Mouse (Mus musculus): ENCODE data around the gene Tph2. TPM values are rescaled to one million over a fixed set of nuclear protein-coding genes. Genes with fewer than 3 reads are reported as not detected.
"Not testable (repeated sequence)": the region's sequence is repeated elsewhere in the genome, so short reads cannot be mapped to it uniquely, and the experiment has no call there.

The Tph2 gene
- polyA plus RNA-seq, 1 experiment from 2014 or later, result not detected

DNA sequence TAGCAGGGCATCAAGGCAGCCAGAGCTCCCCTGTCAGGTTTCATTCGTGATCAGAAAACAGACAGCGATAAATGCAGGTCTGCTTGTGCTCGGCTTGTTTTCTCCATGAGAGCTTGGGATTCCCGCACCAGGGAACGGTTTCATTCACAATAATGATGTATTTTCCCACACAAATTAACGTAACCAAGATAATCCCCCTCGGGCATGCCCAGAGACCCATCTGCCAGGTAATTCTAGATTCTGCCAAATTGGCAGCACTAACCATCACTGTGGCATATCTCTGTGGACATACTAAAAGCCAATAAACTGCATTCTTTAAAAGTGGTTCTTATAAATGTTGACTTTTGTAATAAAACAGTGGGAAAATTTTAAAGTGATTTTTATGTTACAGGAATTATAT is 6.4 kb upstream of the Tph2 start:
- ATAC-seq (ENCODE audit: low FRiP score, low TSS enrichment), result no peak
- H3K9me3 ChIP-seq (ENCODE audit: control insufficient read depth, low read length), result no peaks in the 10 kb centered on the region
- 86% methylated on average over 7 of the region's 7 CpGs for WGBS
- H3K4me3 ChIP-seq (ENCODE audit: low read length), result no peak overlapping the region
- no peak overlapping the region for H3K9ac ChIP-seq (ENCODE audit: low read depth, low read length)
- no peak overlapping the region for H3K4me2 ChIP-seq (replicated peaks; ENCODE audit: low read depth, low read length)
- no peaks in the 10 kb centered on the region for H3K27me3 ChIP-seq (ENCODE audit: control insufficient read depth, insufficient read depth, low read length)
- no peak overlapping the region for H3K27ac ChIP-seq (ENCODE audit: low read depth, low read length)
- H3K4me1 ChIP-seq (ENCODE audit: control insufficient read depth, insufficient read depth, low read length), result no peaks in the 10 kb centered on the region
- no peaks in the 10 kb centered on the region for H3K36me3 ChIP-seq (ENCODE audit: control insufficient read depth, insufficient read depth, low read length)

DNA sequence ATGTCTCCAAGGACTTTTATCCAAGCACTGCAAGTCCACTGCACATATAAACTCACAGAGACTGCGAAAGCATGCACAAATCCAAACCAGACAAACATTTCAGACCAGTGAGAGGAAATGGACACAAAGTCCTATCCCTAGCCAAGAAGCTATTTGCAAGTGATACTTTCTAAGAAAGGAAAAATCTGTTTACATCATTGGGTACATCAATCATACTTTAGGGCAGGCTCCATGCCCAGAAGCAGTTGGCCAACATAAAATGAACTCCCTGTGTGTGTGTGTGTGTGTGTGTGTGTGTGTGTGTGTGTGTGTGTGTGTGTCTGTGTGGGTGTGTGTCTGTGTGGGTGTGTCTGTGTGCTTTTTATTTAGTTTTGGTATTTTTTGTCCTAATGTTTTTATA is 2.6 kb upstream of the Tph2 start:
- Histone ChIP-seq H3K27ac (ENCODE audit: low read depth, low read length) (no peak overlapping the region), H3K9ac (ENCODE audit: low read depth, low read length) (no peak overlapping the region), H3K27me3 (ENCODE audit: control insufficient read depth, insufficient read depth, low read length) (no peaks in the 10 kb centered on the region), H3K4me2 (replicated peaks; ENCODE audit: low read depth, low read length) (no peak overlapping the region), H3K4me3 (ENCODE audit: low read length) (no peak overlapping the region), H3K4me1 (ENCODE audit: control insufficient read depth, insufficient read depth, low read length) (no peaks in the 10 kb centered on the region), H3K9me3 (ENCODE audit: control insufficient read depth, low read length) (no peaks in the 10 kb centered on the region), H3K36me3 (ENCODE audit: control insufficient read depth, insufficient read depth, low read length) (no peaks in the 10 kb centered on the region)
- ATAC-seq (ENCODE audit: low FRiP score, low TSS enrichment), result no peak
- WGBS, result 94% methylated on average over 1 of the region's 1 CpGs

DNA sequence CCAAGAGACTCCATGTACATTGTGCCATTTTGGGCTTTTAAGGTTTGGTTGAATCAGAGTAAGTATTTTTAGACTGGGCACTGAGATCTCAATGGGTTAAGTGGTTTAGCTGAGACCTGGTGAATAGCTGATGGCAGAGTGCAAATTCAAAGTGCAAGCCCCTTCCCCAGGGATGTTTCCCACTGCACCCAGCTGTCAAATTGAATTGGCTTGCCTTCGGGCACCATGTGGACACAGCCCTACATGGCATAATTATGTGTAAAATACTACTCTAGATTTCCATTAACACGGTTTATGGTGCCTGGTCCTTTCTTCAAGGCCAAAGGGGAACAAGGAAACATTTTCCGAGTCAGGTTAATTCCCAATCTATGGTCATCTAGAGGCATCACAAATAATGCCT is 3.8 kb downstream of the Tph2 start:
- WGBS, result 83% methylated on average over 3 of the region's 3 CpGs
- Histone ChIP-seq H3K4me3 (ENCODE audit: low read length) (no peak overlapping the region), H3K36me3 (ENCODE audit: control insufficient read depth, insufficient read depth, low read length) (no peaks in the 10 kb centered on the region), H3K4me1 (ENCODE audit: control insufficient read depth, insufficient read depth, low read length) (no peaks in the 10 kb centered on the region), H3K9ac (ENCODE audit: low read depth, low read length) (no peak overlapping the region), H3K27ac (ENCODE audit: low read depth, low read length) (no peak overlapping the region), H3K4me2 (replicated peaks; ENCODE audit: low read depth, low read length) (no peak overlapping the region), H3K27me3 (ENCODE audit: control insufficient read depth, insufficient read depth, low read length) (no peaks in the 10 kb centered on the region), H3K9me3 (ENCODE audit: control insufficient read depth, low read length) (no peaks in the 10 kb centered on the region)
- ATAC-seq (ENCODE audit: low FRiP score, low TSS enrichment), result no peak

DNA sequence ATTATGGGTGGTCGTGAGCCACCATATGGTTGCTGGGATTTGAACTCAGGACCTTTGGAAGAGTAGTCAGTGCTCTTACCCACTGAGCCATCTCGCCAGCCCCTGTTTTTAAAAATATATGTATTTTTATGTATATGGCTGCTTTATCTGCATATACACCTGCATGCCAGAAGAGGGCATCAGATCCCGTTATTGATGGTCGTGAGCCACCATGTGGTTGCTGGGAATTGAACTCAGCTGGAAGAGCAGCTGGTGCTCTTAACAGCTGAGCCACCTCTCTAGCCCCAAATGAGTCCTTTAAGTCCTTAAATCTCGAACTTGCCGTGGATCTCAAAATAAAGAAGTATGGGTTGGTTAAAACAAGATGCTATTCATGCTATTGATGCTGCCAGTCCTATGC is 6.8 kb downstream of the Tph2 start:
- not testable (repeated sequence) for H3K27ac ChIP-seq (ENCODE audit: low read depth, low read length); H3K4me1 ChIP-seq (ENCODE audit: control insufficient read depth, insufficient read depth, low read length); H3K9me3 ChIP-seq (ENCODE audit: control insufficient read depth, low read length); H3K9ac ChIP-seq (ENCODE audit: low read depth, low read length); ATAC-seq (ENCODE audit: low FRiP score, low TSS enrichment); H3K36me3 ChIP-seq (ENCODE audit: control insufficient read depth, insufficient read depth, low read length); H3K27me3 ChIP-seq (ENCODE audit: control insufficient read depth, insufficient read depth, low read length); H3K4me3 ChIP-seq (ENCODE audit: low read length); H3K4me2 ChIP-seq (replicated peaks; ENCODE audit: low read depth, low read length)
- WGBS, result 70% methylated on average over 6 of the region's 6 CpGs

DNA sequence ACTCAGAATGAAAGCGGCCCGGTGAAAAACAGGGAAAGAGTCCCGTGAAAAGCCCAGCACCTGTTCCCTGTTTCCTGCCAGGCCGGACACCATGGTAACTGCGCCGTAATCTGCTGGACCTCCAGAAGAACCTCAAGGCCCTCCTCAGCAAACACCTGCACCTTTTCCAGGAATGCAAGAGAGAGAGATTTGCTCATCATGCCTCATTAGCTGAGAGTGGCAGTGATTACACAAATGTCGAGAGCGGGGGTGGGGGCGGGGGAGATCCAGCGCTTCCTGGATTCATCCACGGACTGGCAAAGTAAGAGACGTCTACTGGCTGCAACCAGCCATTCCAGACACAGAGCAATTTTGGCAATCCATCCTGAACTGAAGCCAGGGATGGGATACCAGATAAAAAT is 9.2 kb downstream of the Tph2 start:
- no peak overlapping the region; the same call in 1 of the 2 replicates for H3K4me2 ChIP-seq (replicated peaks; ENCODE audit: low read depth, low read length)
- ATAC-seq (ENCODE audit: low FRiP score, low TSS enrichment), result no peak
- no peak overlapping the region for H3K27ac ChIP-seq (ENCODE audit: low read depth, low read length)
- H3K9me3 ChIP-seq (ENCODE audit: control insufficient read depth, low read length), result no peaks in the 10 kb centered on the region
- H3K4me3 ChIP-seq (ENCODE audit: low read length), result no peak overlapping the region
- H3K9ac ChIP-seq (ENCODE audit: low read depth, low read length), result no peak overlapping the region
- 34% methylated on average over 12 of the region's 12 CpGs for WGBS
- H3K27me3 ChIP-seq (ENCODE audit: control insufficient read depth, insufficient read depth, low read length), result no peaks in the 10 kb centered on the region
- no peaks in the 10 kb centered on the region for H3K36me3 ChIP-seq (ENCODE audit: control insufficient read depth, insufficient read depth, low read length)
- no peaks in the 10 kb centered on the region for H3K4me1 ChIP-seq (ENCODE audit: control insufficient read depth, insufficient read depth, low read length)

DNA sequence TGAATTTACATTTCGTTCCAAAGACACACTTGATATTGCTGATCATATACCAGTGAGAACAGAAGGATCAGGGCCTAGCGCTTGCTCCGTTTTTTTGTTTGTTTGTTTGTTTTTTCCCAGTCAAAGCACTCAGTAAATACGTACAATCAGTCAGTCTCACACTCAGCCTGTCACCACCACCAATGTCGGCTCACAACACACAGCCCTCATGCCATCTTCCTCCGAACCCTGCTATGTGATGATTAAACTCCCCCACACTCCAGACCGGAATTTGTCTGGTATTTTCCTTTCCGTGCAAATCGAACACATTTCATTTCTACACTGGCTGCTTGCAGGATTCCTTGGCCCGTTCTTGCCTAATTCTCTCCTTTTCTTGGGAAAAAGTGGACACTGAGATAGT is 11.5 kb downstream of the Tph2 start:
- Histone ChIP-seq H3K27ac (ENCODE audit: low read depth, low read length) (no peak overlapping the region), H3K27me3 (ENCODE audit: control insufficient read depth, insufficient read depth, low read length) (no peaks in the 10 kb centered on the region), H3K4me3 (ENCODE audit: low read length) (no peak overlapping the region), H3K4me1 (ENCODE audit: control insufficient read depth, insufficient read depth, low read length) (no peaks in the 10 kb centered on the region), H3K36me3 (ENCODE audit: control insufficient read depth, insufficient read depth, low read length) (no peaks in the 10 kb centered on the region), H3K9me3 (ENCODE audit: control insufficient read depth, low read length) (no peaks in the 10 kb centered on the region), H3K9ac (ENCODE audit: low read depth, low read length) (no peak overlapping the region), H3K4me2 (replicated peaks; ENCODE audit: low read depth, low read length) (no peak overlapping the region)
- no peak for ATAC-seq (ENCODE audit: low FRiP score, low TSS enrichment)
- WGBS, result 63% methylated on average over 10 of the region's 10 CpGs

DNA sequence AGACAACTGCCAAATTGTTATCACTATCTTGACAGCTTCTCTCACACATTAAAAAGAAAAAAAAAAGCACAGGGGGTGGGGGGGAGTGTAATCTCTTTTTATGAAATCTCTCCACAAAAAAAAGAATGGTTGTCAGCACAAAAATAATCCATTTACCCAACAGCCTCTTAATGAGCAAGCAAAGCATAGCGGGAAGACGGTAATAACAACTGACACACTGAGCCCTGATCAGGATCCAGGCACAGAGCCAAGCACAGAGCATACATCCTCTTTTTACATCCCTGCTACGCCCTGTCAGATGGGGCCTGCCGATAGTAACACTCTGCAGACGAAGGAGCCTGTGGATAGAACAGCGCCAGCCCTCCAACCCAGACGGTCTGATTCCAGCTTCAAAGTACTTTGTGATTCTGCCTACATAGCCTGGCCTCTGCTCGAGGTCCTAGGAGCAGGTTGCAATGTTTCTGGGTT is 13.4 kb downstream of the Tph2 start:
- Histone ChIP-seq H3K4me1 (ENCODE audit: control insufficient read depth, insufficient read depth, low read length) (no peaks in the 10 kb centered on the region), H3K27ac (ENCODE audit: low read depth, low read length) (no peak overlapping the region), H3K9me3 (ENCODE audit: control insufficient read depth, low read length) (no peaks in the 10 kb centered on the region), H3K27me3 (ENCODE audit: control insufficient read depth, insufficient read depth, low read length) (no peaks in the 10 kb centered on the region), H3K4me3 (ENCODE audit: low read length) (no peak overlapping the region), H3K4me2 (replicated peaks; ENCODE audit: low read depth, low read length) (no peak overlapping the region), H3K9ac (ENCODE audit: low read depth, low read length) (no peak overlapping the region), H3K36me3 (ENCODE audit: control insufficient read depth, insufficient read depth, low read length) (no peaks in the 10 kb centered on the region)
- 58% methylated on average over 8 of the region's 8 CpGs for WGBS
- ATAC-seq (ENCODE audit: low FRiP score, low TSS enrichment), result no peak

DNA sequence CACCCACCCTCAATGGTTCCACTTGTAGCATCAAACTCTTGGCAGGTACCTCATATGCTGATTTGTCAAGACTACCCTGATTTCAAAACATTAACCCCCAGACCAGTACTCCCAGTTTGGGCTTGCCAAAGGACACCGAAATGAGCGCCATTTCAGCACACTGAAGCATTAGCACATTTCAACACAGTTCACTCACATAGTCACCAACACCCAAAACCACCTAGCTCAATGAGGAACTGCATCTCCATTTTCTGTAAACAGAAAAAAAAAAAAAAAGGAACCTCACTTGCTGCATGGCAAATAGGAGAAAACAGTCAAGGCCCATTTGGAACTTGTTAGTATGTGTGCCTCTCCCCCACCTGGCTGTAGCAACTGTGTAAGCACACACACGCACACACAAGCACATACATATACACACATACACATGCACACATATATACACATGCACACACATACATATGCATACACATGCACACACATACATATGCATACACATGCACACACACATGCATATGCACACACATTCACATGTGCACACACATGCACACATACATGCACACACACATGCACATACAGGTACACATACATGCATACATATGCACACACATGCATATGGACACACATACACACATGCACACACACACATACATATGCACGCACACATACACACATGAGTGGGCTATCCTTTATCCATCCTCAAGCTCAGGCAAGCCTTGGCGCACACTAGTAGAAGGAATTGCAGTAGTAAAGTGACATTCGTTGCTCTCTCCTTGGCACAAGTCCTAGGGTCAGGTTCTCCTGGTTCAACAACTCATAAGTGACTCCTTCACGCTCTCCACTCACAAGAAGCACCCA is 14.1 kb downstream of the Tph2 start:
- H3K9ac ChIP-seq (ENCODE audit: low read depth, low read length), result no peak overlapping the region
- no peaks in the 10 kb centered on the region for H3K9me3 ChIP-seq (ENCODE audit: control insufficient read depth, low read length)
- no peak for ATAC-seq (ENCODE audit: low FRiP score, low TSS enrichment)
- H3K4me1 ChIP-seq (ENCODE audit: control insufficient read depth, insufficient read depth, low read length), result no peaks in the 10 kb centered on the region
- H3K27me3 ChIP-seq (ENCODE audit: control insufficient read depth, insufficient read depth, low read length), result no peaks in the 10 kb centered on the region
- H3K36me3 ChIP-seq (ENCODE audit: control insufficient read depth, insufficient read depth, low read length), result no peaks in the 10 kb centered on the region
- 91% methylated on average over 7 of the region's 7 CpGs for WGBS
- no peak overlapping the region for H3K4me3 ChIP-seq (ENCODE audit: low read length)
- H3K4me2 ChIP-seq (replicated peaks; ENCODE audit: low read depth, low read length), result no peak overlapping the region
- no peak overlapping the region for H3K27ac ChIP-seq (ENCODE audit: low read depth, low read length)

DNA sequence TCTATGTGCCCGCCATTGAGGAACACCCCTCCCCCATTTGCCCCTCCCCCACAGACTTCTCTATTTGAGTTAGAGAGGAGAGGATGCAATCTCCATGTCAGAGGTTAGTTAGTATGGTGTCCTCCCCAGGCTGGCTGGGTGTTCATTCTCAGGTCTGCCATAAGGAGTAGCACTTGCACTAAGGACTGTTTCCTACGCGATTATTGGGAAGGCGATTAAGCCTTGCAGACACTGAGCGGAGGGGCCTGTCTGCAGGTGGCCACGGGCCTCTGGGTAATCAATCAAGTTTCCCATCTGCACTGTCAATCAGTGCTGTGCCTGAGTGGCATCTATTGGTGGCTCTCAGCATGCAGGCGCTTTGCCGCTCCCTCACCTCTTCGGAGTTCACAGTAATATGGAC is 15.4 kb downstream of the Tph2 start:
- ATAC-seq (ENCODE audit: low FRiP score, low TSS enrichment), result no peak
- WGBS, result 32% methylated on average over 9 of the region's 9 CpGs
- no peaks in the 10 kb centered on the region for H3K4me1 ChIP-seq (ENCODE audit: control insufficient read depth, insufficient read depth, low read length)
- no peaks in the 10 kb centered on the region for H3K9me3 ChIP-seq (ENCODE audit: control insufficient read depth, low read length)
- H3K9ac ChIP-seq (ENCODE audit: low read depth, low read length), result no peak overlapping the region
- H3K4me3 ChIP-seq (ENCODE audit: low read length), result no peak overlapping the region
- no peaks in the 10 kb centered on the region for H3K36me3 ChIP-seq (ENCODE audit: control insufficient read depth, insufficient read depth, low read length)
- no peaks in the 10 kb centered on the region for H3K27me3 ChIP-seq (ENCODE audit: control insufficient read depth, insufficient read depth, low read length)
- H3K27ac ChIP-seq (ENCODE audit: low read depth, low read length), result no peak overlapping the region
- no peak overlapping the region for H3K4me2 ChIP-seq (replicated peaks; ENCODE audit: low read depth, low read length)

Data from kidney, embryonic 14.5 days (tissue).